Mouse (Mus musculus): Measurements from ENCODE around the gene Emc10.

Gene Emc10

DNA sequence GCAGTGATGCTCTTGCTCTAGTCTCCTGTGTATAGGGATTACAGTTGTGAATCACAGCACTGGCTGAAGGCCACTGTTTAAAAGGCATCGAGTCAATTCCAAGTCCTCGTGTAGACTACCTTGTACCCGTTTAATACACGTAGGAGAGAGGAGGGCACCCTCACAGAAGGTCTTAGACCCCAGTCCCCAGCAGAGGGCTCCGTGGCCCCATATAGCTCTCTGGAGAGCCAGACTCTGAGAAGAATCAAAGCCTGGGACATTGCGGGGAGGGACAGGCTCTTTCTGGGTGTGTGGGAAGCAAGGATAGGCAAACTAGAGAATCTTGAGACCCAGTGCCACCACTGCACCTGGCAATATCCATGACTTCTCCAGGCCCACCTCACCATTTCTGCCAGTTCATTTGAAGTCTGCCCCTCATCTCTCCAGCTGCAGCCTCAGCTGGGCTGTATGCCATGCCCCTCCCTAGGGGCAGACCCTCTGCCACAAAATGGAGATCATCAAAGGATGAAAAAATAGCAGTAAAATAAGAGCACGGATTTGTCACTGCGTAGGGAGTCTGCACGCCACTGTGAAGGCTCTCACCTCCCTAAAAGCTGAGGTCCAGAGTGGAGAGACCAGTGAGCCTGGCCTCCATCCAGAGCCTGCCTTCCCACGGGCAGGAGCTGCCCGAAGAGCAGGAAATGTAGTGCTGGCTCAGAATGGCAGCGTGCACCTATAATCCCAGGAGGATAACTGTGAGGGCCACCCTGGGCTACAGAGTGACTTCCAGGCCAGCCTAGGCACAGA, 50.1 kb downstream of the Emc10 start:
- in situ Hi-C loops (cut with MboI; ENCODE audit: low pct_unique_long_range_greater_than_20kb in 1 of 2, low sequenced_read_pairs in 2 of 2, unreplicated experiment in 1 of 2): loop anchor here in 1 of 2 experiments (25.0 kb wide), 1 partner anchor 109 kb away; no protein-coding TSS in a partner anchor

DNA sequence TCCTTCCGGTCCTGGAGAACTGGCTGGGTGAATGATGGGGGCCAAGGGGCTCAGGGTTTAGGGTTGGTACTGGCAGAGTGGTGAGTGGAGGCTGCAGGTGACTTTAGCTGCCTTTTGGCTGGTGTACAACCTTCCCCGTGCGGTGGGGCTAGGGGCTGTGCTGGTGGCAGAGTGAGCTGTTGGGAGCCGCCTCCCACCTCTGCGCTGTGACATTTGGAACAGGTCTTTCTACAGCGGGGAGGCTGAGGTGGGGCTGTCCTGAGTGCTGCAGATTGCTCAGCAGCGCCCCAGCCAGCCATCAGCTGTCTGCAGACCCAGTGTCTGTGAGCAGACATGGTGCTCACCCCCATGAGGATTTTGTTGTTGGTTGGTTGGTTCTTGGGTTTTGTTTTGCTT, 50.8 kb downstream of the Emc10 start:
- in situ Hi-C loops (cut with MboI; ENCODE audit: low pct_unique_long_range_greater_than_20kb in 1 of 2, low sequenced_read_pairs in 2 of 2, unreplicated experiment in 1 of 2): loop anchor here in 1 of 2 experiments (25.0 kb wide), 1 partner anchor 108 kb away; no protein-coding TSS in a partner anchor

DNA sequence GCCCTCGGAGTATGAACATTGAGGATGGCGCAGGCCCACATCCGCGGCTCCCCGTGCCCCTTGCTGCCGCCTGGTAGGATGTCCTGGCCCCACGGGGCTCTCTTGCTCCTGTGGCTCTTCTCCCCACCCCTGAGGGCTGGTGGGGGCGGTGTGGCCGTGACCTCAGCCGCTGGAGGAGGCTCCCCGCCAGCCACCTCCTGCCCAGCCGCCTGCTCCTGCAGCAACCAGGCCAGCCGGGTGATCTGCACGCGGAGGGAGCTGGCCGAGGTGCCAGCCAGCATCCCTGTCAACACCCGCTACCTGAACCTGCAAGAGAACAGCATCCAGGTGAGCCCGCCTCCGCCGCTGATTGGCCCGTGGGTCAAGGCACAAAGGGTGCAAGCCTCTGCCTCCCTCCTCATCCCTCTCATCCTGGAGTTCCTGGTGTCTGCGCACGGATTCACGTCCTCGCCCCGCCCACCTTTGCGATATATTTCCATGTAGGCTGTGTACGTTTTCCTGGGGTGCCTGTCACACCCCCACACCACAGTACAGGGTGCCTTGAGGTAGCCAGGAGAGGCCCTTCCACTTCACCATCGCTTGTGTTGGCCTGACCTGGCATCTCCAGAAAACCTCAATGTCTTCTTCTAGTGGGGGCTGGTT, 51.3 kb downstream of the Emc10 start:
- in situ Hi-C loops (cut with MboI; ENCODE audit: low pct_unique_long_range_greater_than_20kb in 1 of 2, low sequenced_read_pairs in 2 of 2, unreplicated experiment in 1 of 2): loop anchor here in 1 of 2 experiments (25.0 kb wide), 1 partner anchor 108 kb away; no protein-coding TSS in a partner anchor

DNA sequence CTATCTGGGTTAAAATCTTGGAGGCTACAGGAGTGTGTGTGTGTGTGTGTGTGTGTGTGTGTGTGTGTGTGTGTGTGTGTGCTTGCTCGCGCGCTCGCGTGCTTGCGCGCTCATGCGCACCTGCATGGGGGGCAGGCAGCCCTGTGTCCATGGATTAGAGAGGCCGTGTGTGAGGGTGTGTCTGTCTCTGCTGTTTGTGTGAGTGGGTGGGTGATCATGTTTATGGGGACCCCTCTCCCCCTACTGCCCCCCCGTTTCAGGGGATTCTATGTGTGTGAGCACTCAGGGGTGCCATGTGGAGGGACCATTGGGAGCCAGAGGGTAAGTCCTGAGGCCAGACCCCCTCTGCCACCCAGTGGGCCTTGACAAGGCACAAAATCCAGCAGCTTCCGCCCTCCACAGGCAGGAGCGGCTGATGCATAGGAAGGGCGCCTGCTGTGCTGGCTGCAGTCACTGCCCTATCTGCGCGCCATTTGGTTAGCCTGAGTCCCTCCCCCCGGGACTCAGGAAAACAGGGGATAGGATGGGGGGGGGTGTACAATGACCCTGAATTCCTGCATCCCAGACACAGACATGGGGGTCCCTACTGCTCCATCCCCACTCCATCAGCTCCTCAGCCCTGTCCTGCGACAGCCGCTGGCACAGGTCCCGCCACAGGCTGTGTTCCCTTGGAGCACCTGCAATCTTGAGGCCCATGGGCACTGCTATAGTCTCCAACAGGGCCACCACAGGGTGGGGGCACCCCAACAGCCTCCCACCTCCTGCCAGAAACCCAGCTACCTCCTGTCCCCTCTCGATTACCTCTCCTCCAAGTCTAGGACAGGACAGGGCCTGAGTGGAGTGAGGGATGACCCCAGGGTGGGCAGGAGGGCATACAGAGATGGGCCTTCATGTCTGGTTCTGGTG, 52.8 kb downstream of the Emc10 start:
- in situ Hi-C loops (cut with MboI; ENCODE audit: low pct_unique_long_range_greater_than_20kb in 1 of 2, low sequenced_read_pairs in 2 of 2, unreplicated experiment in 1 of 2): loop anchor here in 1 of 2 experiments (25.0 kb wide), 1 partner anchor 106 kb away; no protein-coding TSS in a partner anchor

DNA sequence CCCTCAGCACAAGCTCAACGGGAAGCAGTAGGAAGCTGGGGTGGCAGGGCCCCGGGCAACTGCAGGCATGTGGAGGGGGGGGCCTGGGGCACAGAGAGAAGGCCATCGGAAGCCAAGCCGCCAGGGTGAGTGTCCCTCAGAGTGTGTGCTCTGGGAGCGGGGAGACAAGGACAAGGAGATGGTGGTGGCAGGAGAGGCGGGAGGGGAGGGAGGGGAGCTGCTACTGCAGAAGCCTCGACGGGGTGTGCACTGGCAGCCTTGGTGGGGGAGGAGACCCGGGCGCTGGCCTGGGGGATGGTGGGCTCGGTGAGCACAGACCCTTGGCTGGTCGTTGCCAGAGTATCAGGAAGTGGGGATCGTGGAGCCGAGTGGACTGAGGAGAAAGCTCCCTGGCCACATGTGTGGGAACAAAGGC, 53.9 kb downstream of the Emc10 start:
- in situ Hi-C loops (cut with MboI; ENCODE audit: low pct_unique_long_range_greater_than_20kb in 1 of 2, low sequenced_read_pairs in 2 of 2, unreplicated experiment in 1 of 2): loop anchor here in 1 of 2 experiments (25.0 kb wide), 1 partner anchor 105 kb away; no protein-coding TSS in a partner anchor

DNA sequence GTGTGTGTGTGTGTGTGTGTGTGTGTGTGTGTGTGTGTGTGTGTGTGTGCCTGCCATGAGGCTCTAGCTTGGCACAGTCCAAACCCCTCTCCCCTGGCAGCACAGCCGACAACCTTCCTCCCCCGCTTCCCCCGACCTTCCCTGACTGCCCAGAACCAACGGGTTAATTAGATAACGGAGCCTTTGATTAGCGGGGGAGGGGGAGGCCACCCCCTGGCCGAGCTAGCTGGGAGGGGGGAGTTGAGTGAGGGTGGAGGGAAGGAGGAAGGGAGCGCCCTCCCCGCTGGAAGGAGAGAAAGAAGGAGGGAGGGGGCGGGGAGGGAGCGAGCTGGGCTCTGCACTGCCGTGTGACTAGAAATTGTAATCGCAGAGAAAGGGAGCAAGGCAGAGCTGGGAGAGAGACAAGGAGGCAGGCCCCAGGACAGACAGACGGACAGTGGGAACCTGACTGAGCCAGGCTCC, 54.6 kb downstream of the Emc10 start:
- in situ Hi-C loops (cut with MboI; ENCODE audit: low pct_unique_long_range_greater_than_20kb in 1 of 2, low sequenced_read_pairs in 2 of 2, unreplicated experiment in 1 of 2): loop anchor here in 1 of 2 experiments (25.0 kb wide), 1 partner anchor 104 kb away; no protein-coding TSS in a partner anchor

DNA sequence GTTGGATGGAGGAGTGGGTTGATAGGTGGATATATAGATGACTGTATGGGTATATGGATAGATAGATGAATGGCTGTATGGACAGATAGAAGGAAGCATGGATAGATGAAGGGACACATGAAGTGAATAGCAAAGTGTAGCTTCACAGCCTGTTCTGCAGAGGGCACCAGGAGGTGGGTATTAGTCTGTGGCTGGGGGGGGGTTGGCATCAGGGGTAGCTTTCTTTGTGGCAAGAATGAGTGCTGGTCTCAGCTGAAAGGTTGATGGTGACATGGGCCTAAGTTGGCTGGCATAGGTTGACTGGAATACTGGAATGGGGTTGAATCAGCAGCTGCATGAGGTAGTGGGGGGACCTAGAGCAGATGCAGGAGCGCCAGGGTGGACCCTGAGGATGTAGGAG, 55.1 kb downstream of the Emc10 start:
- in situ Hi-C loops (cut with MboI; ENCODE audit: low pct_unique_long_range_greater_than_20kb in 1 of 2, low sequenced_read_pairs in 2 of 2, unreplicated experiment in 1 of 2): loop anchor here in 1 of 2 experiments (25.0 kb wide), 1 partner anchor 104 kb away; no protein-coding TSS in a partner anchor

DNA sequence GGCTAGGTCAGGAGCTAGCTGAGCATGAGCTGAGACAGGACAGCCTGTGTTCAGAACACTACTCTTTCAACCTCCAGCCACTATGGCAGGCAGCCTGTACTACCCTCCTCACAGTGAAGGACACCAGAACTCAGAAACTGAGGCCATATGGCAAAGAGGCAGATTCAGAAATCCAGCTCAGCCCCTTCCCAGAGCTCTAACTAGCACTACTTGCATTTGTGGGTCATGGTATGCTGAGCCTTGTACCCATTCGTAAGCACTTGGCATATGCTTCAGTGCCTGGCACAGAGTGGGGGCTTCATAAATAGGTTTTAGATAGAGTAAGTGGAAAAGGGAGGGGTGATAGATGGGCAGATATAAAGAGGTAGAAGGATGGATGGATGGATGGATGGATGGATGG, 55.9 kb downstream of the Emc10 start:
- in situ Hi-C loops (cut with MboI; ENCODE audit: low pct_unique_long_range_greater_than_20kb in 1 of 2, low sequenced_read_pairs in 2 of 2, unreplicated experiment in 1 of 2): loop anchor here in 1 of 2 experiments (25.0 kb wide), 1 partner anchor 103 kb away; no protein-coding TSS in a partner anchor
